Mouse (Mus musculus) G1E (cell line): ENCODE results near the gene P2rx4.

Experiments
- CTCF ChIP-seq: IDR thresholded peaks from 2 replicates; pipeline ENCODE4 v1.5.1; 2012; ENCODE audit warnings: low read depth, low read length, inconsistent platforms, mixed read lengths
- GATA1 ChIP-seq: IDR thresholded peaks from 2 replicates; pipeline ENCODE4 v1.6.1; 2012; ENCODE audit warnings: borderline replicate concordance, low read length, inconsistent platforms, mixed read lengths
- GATA2 ChIP-seq: IDR thresholded peaks from 2 replicates; pipeline ENCODE4 v1.6.1; 2012; ENCODE audit warnings: low read depth, low read length, inconsistent platforms, borderline replicate concordance
- POLR2AphosphoS5 ChIP-seq: IDR thresholded peaks from 2 replicates; pipeline ENCODE4 v1.6.1; 2012; ENCODE audit warnings: low read depth, low read length, inconsistent platforms; ENCODE audit not compliant: insufficient replicate concordance
- TAL1 ChIP-seq: conservative IDR thresholded peaks from 2 replicates; pipeline ENCODE4 v1.6.1; 2012; ENCODE audit warnings: low read depth, low read length, inconsistent platforms, mixed read lengths

DNA sequence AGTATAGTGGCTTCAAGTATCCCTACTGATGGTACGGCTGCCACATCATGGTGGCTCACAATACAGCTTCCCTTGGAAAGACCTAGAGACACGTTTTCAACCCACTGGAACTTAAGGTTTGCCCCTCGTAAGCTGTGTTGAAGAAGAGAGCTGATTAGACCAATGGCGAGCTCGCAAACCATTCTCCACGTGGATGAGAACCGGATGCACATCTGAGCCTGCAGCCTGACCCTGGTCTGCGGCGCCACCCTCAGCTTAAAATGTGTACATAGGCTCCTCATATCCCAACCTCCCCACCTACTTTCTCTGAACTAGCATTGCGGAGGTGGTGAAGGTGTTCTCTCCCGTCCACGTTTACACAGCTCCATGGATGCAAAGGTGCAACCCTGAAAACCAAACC is 26.1 kb upstream of the P2rx4 start:
- TF ChIP-seq CTCF (no peak), POLR2AphosphoS5 (no peak), TAL1 (no peak), GATA2 (no peak), GATA1 (no peak)
